Mouse (Mus musculus): Measurements from ENCODE around the gene Mterf1b. TPM values are rescaled to one million over a fixed set of nuclear protein-coding genes. Genes with fewer than 3 reads are reported as not detected.

The Mterf1b gene
- 10.5 TPM for polyA plus RNA-seq (2017; shearing (Covaris generic))

GRCm38 (mm10) chr5:4191671-4192480 is at the start of gene Mterf1b:
TSS of gene Mterf1b (plus strand) at chr5:4192367.

Other genes with a start within 250 kb of the Mterf1b start
- gene Cyp51, start 87.6 kb upstream of the Mterf1b start, polyA plus RNA-seq (2017; shearing (Covaris generic)), result 47.9 TPM

Measured in inflammation-experienced regulatory T-cells, adult 16 weeks (primary cell).